Mouse (Mus musculus) erythroblast, adult 5-6 weeks (primary cell): ENCODE results near the gene Cggbp1. TPM values are rescaled to one million over a fixed set of nuclear protein-coding genes. Genes with fewer than 3 reads are reported as not detected.
"Not testable (repeated sequence)": the region's sequence is repeated elsewhere in the genome, so short reads cannot be mapped to it uniquely, and the experiment has no call there.

Experiments used
- ATAC-seq: replicated peaks from 2 replicates; pipeline ENCODE4 v1.8.0; 2016; ENCODE audit warnings: moderate number of reproducible peaks, mild to moderate bottlenecking, moderate TSS enrichment, inconsistent platforms; ENCODE audit not compliant: poor library complexity, low FRiP score, severe bottlenecking
- total RNA-seq, 2 experiments: library from RNA; stranded (forward) in 1 of 2; stranded (reverse) in 1 of 2; fragments of 150-400 nt in 1 of 2; fragments of 200-764, 138-1000 nt in 1 of 2; gene quantifications; 2 replicates each; pipeline versions ENCODE4 v1.2.3 to v1.2.4; 2015 to 2017; ENCODE audit warnings: low replicate concordance in 2 of 2

The Cggbp1 gene
- 31.6 and 42.1 TPM in 2 replicates for total RNA-seq (2015; ENCODE audit: low replicate concordance)
- total RNA-seq (2017; ENCODE audit: low replicate concordance): 30.1 and 31.2 TPM in 2 replicates

DNA sequence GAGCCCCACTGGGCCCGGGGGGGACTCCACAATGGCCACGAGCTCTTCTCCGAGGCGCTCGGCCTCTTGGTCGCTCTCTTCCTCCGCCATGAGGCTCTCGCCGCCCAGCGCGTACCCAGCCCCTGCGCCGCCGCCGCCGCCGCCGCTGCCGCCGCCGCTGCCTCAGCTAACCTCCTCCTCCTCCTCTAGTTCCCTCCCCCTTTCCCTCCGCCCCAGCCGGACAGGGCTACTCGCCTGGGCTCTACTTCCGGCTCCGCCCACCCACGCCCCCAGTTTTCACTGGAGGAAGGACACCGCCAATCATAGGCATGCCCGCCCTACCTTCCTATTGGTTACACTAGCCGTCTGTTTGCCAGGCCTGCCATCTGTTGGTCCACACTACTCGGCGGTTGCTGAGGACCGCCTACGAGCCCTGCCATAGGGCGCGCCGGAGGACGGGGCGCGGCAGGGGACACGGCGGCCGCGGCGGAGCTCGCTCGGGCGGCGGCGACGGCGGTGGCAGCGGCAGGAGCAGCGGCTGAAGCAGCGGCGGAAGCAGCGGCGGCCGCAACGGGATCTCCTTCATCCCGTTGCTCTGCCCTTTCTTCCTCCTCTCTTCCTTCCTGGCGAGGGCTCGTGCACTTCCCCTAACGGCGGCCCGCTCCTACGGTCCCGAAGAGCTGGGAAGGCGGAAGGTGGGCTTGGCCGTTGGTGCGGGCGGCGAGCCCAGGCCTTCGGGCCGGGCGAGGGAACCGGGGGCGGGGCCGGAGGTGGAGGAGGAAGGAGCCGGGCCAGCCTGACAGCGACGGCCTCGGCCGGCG lies at the start of gene Cggbp1, which contains the start of gene Zfp654:
TSS of gene Cggbp1 (plus strand) at position 434 of the 800 bp plus-strand sequence.
TSS of gene Zfp654 (minus strand) at position 90 of the 800 bp plus-strand sequence.
- peak; percentile 97 for ATAC-seq

- ATAC-seq: no peak
Observed at GRCm38 (mm10) chr16:64803041-64803440, 48.8 kb upstream of the Cggbp1 start.

GRCm38 (mm10) chr16:64817094-64817765 lies 34.6 kb upstream of the Cggbp1 start:
- peak; percentile 79 for ATAC-seq

DNA sequence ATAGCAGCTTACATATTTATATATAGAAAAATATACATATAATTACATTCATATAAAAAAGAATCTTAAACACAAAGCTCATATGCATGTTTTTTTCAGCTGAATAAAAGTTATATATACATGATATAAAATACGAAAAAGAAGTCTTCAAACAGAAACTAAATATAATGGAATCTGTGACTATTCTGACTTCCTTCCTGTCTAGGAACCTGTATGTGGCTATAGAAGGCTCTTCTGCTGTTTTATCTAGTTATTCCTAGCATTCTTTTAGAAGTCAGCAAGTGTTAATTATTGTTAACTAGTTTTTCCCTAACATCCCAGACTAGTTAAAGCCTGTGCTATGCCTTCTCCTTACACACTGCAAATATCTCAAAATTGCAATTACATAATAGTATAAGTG lies 27.9 kb upstream of the Cggbp1 start:
- no peak for ATAC-seq

- ATAC-seq: no peak
Observed at GRCm38 (mm10) chr16:64824474-64824873, 27.3 kb upstream of the Cggbp1 start.

DNA sequence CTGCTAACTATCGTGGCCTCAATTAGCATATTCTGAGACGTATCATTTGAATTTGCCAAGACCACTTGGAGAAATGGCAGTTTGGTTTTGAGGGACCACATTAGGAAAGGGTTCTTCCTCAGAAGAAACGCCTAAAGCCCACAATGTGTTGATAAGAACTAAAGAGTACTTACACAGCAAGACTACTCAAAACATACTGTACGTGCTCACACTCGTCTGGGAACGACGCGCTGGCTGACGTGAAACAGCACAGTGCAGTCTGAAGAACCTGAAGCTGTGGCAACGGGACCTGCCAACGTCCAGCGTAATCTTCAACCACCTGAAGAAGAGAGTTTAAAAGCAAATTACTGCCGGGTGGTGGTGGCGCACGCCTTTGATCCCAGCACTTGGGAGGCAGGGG lies 21.5 kb upstream of the Cggbp1 start:
- no peak for ATAC-seq

- ATAC-seq: no peak
Observed at GRCm38 (mm10) chr16:64835996-64836545, 15.7 kb upstream of the Cggbp1 start.

GRCm38 (mm10) chr16:64836709-64837108 lies 15.1 kb upstream of the Cggbp1 start:
- ATAC-seq: no peak

DNA sequence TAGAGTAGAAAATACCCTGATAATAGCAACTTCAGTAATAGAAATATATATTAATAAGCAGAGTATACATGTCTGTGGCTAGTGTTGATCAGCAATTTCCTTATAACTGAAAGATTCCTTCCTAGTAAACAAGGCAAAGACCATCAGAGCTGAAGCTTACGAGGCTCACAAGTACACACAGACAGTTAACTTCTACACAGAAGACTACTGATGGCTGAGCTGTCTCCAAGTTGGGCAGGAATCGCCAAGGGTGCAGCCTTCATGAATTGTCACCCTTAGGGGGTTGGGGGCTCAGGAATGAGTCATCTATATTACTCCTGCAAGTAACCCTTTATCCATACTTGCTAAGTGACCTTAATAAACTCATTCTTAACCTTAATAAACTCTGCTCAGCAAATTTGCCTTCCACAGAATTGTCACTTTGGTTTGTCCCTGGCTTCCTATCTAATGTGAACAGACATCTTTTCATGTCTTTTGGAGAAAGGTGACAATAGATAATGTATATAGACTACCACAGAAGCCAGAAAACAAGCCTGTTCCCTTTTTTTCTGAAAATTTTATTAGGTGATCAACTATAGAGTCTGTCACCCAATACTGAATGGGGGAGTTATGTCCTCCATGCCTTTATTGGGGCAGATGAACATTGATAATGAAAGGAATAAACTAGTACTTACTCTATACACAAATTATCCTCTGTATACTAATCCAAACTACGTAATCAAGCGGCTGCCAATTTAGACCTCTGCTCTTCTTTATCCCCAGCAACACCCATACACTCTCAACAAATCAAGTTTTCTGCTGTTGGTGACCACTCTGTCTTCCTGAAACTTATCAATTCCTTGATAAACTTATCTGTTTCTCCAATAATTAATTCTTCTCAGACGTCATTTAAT lies 10.1 kb upstream of the Cggbp1 start:
- ATAC-seq: peak; percentile 44; the same call in 1 of the 2 replicates

GRCm38 (mm10) chr16:64842374-64842729 lies 9.4 kb upstream of the Cggbp1 start:
- no peak for ATAC-seq

GRCm38 (mm10) chr16:64845947-64846346 lies 5.8 kb upstream of the Cggbp1 start:
- ATAC-seq: no peak

DNA sequence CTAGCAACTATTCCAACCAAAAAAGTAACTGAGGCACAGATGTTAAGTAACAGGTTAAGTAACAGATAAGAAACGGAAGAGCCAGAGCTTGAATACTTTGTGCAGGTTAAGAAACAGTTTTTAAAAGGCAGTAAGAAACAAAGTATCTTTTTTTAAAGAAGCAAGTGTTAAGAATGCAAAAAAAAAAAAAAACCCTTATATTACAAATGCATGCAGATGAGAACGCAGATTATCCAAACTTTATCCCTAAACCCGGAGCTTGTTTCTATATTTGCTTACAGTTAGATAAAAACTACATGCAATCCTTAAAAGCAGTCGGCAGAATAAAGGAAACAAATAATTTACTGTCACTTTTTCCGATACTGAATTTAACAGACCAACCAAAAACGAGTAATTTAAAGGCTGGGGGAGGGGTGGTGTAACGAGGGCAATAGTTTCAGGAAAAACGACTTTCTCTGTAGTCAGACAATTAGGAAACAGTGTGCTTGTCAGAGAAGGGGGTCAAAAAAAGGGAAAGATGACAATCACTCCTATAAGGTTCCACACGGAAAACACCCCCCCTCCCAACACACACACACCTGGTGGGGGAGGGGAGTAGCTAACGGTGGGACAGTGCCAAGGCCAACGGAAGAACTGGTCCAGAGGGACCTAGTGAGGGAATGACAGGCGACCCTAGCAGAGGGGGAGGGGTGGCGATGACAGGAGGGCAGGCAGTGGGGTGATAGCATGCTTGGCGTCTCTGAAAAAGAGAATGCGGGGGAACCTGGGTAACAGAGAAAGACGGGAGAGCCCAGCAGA lies 1.3 kb upstream of the Cggbp1 start:
- peak; percentile 16; the same call in 1 of the 2 replicates for ATAC-seq

DNA sequence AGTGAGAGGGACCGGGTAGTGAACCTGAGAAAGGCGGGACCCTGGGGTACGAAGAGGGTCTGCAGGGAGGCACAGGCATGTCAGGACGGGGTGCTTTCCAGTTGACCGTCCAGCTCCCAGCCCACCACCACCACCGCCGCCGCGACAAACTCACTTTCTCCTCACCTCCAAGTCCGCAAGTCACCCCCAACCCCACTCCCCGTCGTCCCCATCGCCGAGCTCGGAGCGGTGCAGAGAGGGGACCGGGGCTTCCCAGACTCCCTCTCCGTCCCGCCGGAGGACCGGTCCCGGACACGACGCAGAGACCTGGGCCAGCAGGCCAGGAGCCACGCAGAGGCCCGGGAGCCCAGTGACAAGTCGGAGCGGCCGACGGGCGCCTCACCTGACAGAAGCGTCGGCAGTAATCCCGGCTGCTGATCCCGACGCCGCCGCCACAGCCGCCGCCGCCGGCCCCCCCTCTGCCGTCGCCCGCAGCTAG lies 672 bp upstream of the Cggbp1 start:
- peak; percentile 41 for ATAC-seq

DNA sequence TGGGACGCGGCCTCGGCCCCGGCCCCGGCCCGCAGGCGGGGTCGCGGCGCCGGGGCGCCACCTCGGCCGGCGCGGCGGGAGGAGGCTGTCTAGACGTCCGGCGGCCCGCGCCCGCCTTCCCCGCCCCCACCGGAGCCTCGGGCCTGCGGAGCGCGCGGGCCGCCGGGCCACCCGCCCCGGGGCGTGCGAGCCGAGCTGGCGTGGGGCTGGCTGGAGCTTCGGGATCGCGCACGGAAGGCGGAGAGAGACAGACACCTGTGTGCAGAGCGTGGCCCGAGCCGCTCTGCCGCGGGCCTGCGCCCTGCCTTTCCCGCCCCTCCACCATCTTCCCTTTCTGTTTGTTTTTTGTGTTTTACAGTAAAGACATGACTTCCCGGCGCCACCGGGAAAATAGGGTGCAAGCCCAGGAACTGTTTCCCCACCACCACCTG lies 660 bp downstream of the Cggbp1 start:
- peak; percentile 10; the same call in 1 of the 2 replicates for ATAC-seq

DNA sequence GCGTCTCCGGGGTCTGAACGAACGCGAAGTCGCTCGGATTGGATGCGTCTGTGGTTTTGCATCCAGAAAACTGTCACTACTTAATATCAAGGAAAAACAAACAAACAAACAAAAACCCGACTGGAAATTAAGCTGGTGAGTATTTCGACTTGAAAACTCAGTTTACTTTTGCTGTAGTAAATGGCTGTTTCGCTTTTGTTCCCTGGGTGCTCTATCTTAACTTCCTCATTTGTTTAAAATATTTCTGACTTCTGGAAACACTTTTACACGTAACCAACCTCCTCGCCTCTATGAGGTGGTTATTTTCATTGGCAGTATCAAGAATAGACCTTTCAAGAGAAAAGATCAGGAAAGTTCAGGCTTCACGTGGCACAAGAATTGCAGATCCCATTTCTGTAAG lies 1.1 kb downstream of the Cggbp1 start:
- ATAC-seq: no peak

DNA sequence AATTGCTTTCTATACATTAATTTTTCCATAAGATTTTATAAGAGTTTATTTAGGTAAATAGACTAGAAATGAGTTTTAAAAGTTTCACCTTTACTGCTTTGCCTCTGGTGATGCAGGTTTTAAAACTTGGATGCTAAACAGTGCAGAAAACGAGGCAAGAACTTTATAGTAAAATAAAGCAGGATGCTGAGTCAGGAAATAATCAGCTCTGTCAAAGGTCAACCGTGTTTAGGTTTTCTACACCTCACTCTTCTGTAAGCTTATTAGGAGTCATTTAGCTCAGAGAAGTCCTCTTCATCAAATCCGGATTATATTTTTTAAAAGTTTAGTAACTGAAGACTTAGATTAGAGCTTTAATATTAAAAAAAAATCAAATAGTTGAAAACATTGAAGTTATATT lies 5.2 kb downstream of the Cggbp1 start:
- ATAC-seq: no peak

- not testable (repeated sequence) for ATAC-seq
Observed at GRCm38 (mm10) chr16:64865841-64866240, 14.0 kb downstream of the Cggbp1 start.

GRCm38 (mm10) chr16:64868613-64869012 lies 16.8 kb downstream of the Cggbp1 start:
- ATAC-seq: no peak

- ATAC-seq: no peak
Observed at GRCm38 (mm10) chr16:64869621-64870020, 17.8 kb downstream of the Cggbp1 start.
